Mouse (Mus musculus): ENCODE results near the gene Gnb1l. TPM values are rescaled to one million over a fixed set of nuclear protein-coding genes. Genes with fewer than 3 reads are reported as not detected.

Gene Gnb1l
- polyA plus RNA-seq, 2 experiments, result 6.0 to 7.7 TPM

- TF ChIP-seq CTCF (IDR thresholded peaks at IDR 0.05; ENCODE audit: low read depth) (no peak), EP300 (IDR thresholded peaks at IDR 0.05; ENCODE audit: low read depth) (no peak)
- no peak overlapping the region; a peak in 1 of 4 replicates for H3K4me3 ChIP-seq (ENCODE audit: insufficient read depth in 1 of 2, low read depth in 2 of 2, low read length in 2 of 2)
- no peak for ATAC-seq (ENCODE audit: insufficient read depth)
Observed at GRCm38 (mm10) chr16:18581050-18581622, 82.6 kb downstream of the Gnb1l start.

GRCm38 (mm10) chr16:18581623-18582205 is 83.2 kb downstream of the Gnb1l start:
- H3K36me3 ChIP-seq (replicated peaks; ENCODE audit: control insufficient read depth, insufficient read depth, low read depth), result no peaks in the 10 kb centered on the region
- no peak for DNase-seq (ENCODE audit: low read depth in 3 of 3, low spot score in 3 of 3)

More at GRCm38 (mm10) chr16:18581050-18581622, 82.6 kb downstream of the Gnb1l start:
- H3K27me3 ChIP-seq (ENCODE audit: control insufficient read depth, insufficient read depth, low read length), result peaks cover 72% of the 10 kb centered on the region
- H3K9ac ChIP-seq (replicated peaks), result no peak overlapping the region
- 6% methylated on average over 21 of the region's 21 CpGs for WGBS (ENCODE audit: insufficient replicate concordance)
- peak overlapping the region; percentile 33 for H3K4me2 ChIP-seq (ENCODE audit: low read depth)
- no peak for DNase-seq (ENCODE audit: low read depth in 3 of 3, low spot score in 3 of 3)
- no peak overlapping the region for H3K27ac ChIP-seq
- no peaks in the 10 kb centered on the region for H3K9me3 ChIP-seq (ENCODE audit: control insufficient read depth, low read length)
- H3K4me1 ChIP-seq (replicated peaks; ENCODE audit: control insufficient read depth in 2 of 2, insufficient read depth in 2 of 2, low read length in 1 of 2), result no peaks in the 10 kb centered on the region
- no peaks in the 10 kb centered on the region for H3K36me3 ChIP-seq (replicated peaks; ENCODE audit: control insufficient read depth, insufficient read depth, low read depth)

GRCm38 (mm10) chr16:18582426-18583148 is 84.1 kb downstream of the Gnb1l start:
- H3K4me1 ChIP-seq (replicated peaks; ENCODE audit: control insufficient read depth in 2 of 2, insufficient read depth in 2 of 2, low read length in 1 of 2), result no peaks in the 10 kb centered on the region

More at GRCm38 (mm10) chr16:18581623-18582205, 83.2 kb downstream of the Gnb1l start:
- WGBS (ENCODE audit: insufficient replicate concordance), result under 1% methylated on average over 62 of the region's 66 CpGs
- ATAC-seq (ENCODE audit: insufficient read depth), result no peak
- no peaks in the 10 kb centered on the region for H3K9me3 ChIP-seq (ENCODE audit: control insufficient read depth, low read length)
- H3K4me2 ChIP-seq (ENCODE audit: low read depth), result peak overlapping the region; percentile 33
- peaks cover 77% of the 10 kb centered on the region for H3K27me3 ChIP-seq (ENCODE audit: control insufficient read depth, insufficient read depth, low read length)
- no peak overlapping the region for H3K9ac ChIP-seq (replicated peaks)
- H3K4me3 ChIP-seq (ENCODE audit: insufficient read depth in 1 of 2, low read depth in 2 of 2, low read length in 2 of 2), result peak overlapping the region in 1 of 2 experiments; percentile 1; a peak in 1 of 4 replicates
- no peaks in the 10 kb centered on the region for H3K4me1 ChIP-seq (replicated peaks; ENCODE audit: control insufficient read depth in 2 of 2, insufficient read depth in 2 of 2, low read length in 1 of 2)
- TF ChIP-seq EP300 (IDR thresholded peaks at IDR 0.05; ENCODE audit: low read depth) (no peak), CTCF (IDR thresholded peaks at IDR 0.05; ENCODE audit: low read depth) (no peak)
- H3K27ac ChIP-seq, result no peak overlapping the region

GRCm38 (mm10) chr16:18583169-18583568 is 84.7 kb downstream of the Gnb1l start:
- TF ChIP-seq EP300 (IDR thresholded peaks at IDR 0.05; ENCODE audit: low read depth), result no peak
- no peak for TF ChIP-seq CTCF (IDR thresholded peaks at IDR 0.05; ENCODE audit: low read depth)
- DNase-seq (ENCODE audit: low read depth in 3 of 3, low spot score in 3 of 3) (no peak), ATAC-seq (ENCODE audit: insufficient read depth) (no peak)
- no peak overlapping the region for H3K4me2 ChIP-seq (ENCODE audit: low read depth)
- H3K36me3 ChIP-seq (replicated peaks; ENCODE audit: control insufficient read depth, insufficient read depth, low read depth), result no peaks in the 10 kb centered on the region
- H3K9ac ChIP-seq (replicated peaks), result no peak overlapping the region
- H3K4me1 ChIP-seq (replicated peaks; ENCODE audit: control insufficient read depth in 2 of 2, insufficient read depth in 2 of 2, low read length in 1 of 2), result no peaks in the 10 kb centered on the region
- H3K9me3 ChIP-seq (ENCODE audit: control insufficient read depth, low read length), result no peaks in the 10 kb centered on the region
- H3K4me3 ChIP-seq (ENCODE audit: insufficient read depth in 1 of 2, low read depth in 2 of 2, low read length in 2 of 2), result no peak overlapping the region
- H3K27ac ChIP-seq, result no peak overlapping the region
- WGBS (ENCODE audit: insufficient replicate concordance), result 20% methylated on average over 10 of the region's 10 CpGs
- H3K27me3 ChIP-seq (ENCODE audit: control insufficient read depth, insufficient read depth, low read length), result peaks cover 92% of the 10 kb centered on the region

More at GRCm38 (mm10) chr16:18582426-18583148, 84.1 kb downstream of the Gnb1l start:
- Histone ChIP-seq H3K27ac (no peak overlapping the region), H3K4me3 (ENCODE audit: insufficient read depth in 1 of 2, low read depth in 2 of 2, low read length in 2 of 2) (0 out of 4 replicates have a peak overlapping the region, but pooled peaks of 1 of the 2 experiments have one; percentile 1), H3K9ac (replicated peaks) (no peak overlapping the region), H3K4me2 (ENCODE audit: low read depth) (no peak overlapping the region; the same call in 1 of the 2 replicates), H3K9me3 (ENCODE audit: control insufficient read depth, low read length) (no peaks in the 10 kb centered on the region), H3K36me3 (replicated peaks; ENCODE audit: control insufficient read depth, insufficient read depth, low read depth) (no peaks in the 10 kb centered on the region), H3K27me3 (ENCODE audit: control insufficient read depth, insufficient read depth, low read length) (peaks cover 86% of the 10 kb centered on the region)
- TF ChIP-seq EP300 (IDR thresholded peaks at IDR 0.05; ENCODE audit: low read depth) (no peak), CTCF (IDR thresholded peaks at IDR 0.05; ENCODE audit: low read depth) (no peak)
- no peak for ATAC-seq (ENCODE audit: insufficient read depth)
- 1% methylated on average over 65 of the region's 67 CpGs for WGBS (ENCODE audit: insufficient replicate concordance)
- DNase-seq (ENCODE audit: low read depth in 3 of 3, low spot score in 3 of 3), result no peak

Measured in liver, embryonic 14.5 days (tissue).